Mouse (Mus musculus) cerebral cortex, adult 2 months (tissue): ENCODE measurements around the gene Fam69a.

ENCODE experiments used
- WGBS: fragments of 180-500 bp; shearing (Covaris S2); methylation state at CpG from one replicate; pipeline ENCODE4 v1.1.7; 2018; 5-methylcytosine and 5-hydroxymethylcytosine counted together

The Fam69a gene

DNA sequence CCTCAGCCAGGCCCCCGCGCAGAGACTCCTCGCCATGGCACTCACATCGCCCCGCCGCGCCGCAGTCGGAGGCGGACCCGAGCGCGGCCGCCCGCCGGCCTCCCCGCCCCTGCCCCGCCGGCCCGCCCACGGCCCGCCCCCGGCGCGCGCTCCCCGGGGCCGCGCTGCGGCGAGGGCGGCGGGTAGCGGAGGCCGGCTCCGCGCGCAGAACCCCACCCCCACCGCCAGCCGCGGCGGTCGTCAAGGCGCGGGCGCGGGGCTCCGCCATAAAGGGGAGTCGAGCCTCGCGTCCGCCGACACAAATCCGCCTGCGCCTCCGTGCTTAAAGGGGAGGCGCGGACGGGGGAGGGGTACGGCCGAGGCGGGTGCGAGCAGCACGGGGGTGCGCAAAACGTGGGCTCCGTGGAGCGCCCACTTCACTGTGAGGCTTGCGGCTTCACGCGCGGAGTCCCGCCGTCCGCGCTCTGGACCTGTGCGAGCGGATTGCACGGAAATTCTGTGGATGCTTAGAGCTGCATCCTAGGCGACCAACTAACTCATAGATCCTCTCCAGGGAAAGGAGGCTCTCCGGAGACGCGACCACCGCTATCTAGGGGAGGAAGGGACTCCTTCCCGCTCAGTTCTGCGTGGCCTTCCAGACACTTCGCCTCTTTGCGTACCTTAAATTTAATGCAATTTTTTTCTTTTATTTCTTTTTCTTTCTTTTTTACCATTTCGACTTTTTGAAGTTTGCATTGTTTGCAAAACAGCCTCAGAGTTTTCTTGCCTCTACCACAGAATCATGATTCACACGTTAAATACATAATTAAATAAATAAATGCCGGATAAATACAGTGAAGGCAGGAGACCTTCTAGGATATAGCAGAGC is at the start of gene Fam69a:
Gene Fam69a (minus strand): TSS at position 119 of the 868 bp plus-strand sequence.
- under 1% methylated on average over 91 of the region's 91 CpGs for WGBS

DNA sequence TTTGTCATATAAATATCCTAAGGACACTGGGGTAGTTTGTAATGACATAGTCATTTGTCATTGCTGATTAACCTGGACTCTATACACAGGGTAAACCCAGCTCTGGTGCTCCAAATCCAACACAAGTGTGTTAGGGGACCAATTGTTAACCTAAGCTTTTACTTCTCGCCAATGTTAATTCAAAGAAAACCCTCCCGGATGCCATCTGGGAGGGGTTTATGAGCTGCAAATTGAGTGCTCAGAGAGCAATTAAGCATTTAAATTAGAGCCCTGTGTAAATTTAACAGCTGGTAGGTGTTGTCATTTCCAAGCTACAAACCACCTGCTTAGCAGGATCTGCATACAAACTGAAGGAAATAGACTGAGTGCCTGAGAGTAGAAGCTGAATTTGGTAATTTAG is 48.6 kb upstream of the Fam69a start:
- 27% methylated on average over 2 of the region's 2 CpGs for WGBS

DNA sequence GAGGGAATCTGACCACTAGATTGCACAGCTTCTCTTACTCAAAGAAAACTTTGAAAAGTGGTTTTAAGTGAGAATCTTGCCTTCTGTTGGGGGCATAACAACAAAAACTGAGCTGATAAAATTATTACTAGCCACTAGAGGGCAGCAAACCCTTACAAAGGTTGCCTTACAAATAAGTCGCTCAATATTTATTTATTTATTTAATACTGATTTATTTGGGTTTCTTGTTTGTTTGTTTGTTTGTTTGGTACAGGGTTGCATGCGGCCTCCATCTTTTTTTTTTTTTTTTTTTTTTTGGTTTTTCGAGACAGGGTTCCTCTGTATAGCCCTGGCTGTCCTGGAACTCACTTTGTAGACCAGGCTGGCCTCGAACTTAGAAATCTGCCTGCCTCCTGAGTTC is 47.3 kb upstream of the Fam69a start:
- WGBS: 28% methylated on average over 4 of the region's 4 CpGs

DNA sequence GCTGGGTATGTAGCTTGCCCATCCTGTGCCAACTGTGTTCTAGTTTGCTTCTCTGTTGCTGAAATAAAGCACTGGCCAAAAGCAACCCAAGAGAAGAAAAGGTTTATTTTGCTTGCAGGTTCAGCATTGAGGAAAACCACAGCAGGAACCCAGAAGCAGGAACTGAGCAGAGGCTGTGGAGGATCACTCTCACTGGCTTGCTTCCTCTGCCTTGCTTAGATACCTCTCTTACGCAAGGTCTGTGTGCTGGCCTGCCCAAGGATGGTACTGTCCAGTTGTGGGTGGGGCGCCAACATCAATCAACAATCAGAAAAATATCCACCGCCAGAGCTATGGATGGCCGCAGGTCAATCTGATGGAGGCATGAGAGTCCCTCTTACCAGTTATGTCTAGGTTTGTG is 44.4 kb upstream of the Fam69a start:
- whole genome bisulfite sequencing: 92% methylated on average over 4 of the region's 4 CpGs

DNA sequence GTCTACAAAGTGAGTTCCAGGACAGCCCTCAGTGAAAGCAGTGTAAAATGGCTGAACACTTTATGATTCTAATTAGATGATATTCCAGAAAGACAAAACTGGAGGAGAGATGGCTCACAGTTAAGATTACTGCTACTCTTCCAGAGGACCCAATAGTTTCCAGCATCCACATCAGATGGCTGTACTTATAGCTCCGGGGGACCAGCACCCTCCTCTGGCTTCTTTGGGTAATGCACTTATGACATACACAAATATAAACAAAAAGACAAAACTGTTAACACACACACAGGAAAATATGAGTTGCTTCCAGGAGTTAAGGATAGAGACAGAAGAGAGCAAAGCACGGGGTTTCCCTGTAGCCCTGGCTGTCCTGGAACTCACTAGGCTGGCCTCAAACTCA is 43.1 kb upstream of the Fam69a start:
- 75% methylated on average over 2 of the region's 2 CpGs for WGBS

DNA sequence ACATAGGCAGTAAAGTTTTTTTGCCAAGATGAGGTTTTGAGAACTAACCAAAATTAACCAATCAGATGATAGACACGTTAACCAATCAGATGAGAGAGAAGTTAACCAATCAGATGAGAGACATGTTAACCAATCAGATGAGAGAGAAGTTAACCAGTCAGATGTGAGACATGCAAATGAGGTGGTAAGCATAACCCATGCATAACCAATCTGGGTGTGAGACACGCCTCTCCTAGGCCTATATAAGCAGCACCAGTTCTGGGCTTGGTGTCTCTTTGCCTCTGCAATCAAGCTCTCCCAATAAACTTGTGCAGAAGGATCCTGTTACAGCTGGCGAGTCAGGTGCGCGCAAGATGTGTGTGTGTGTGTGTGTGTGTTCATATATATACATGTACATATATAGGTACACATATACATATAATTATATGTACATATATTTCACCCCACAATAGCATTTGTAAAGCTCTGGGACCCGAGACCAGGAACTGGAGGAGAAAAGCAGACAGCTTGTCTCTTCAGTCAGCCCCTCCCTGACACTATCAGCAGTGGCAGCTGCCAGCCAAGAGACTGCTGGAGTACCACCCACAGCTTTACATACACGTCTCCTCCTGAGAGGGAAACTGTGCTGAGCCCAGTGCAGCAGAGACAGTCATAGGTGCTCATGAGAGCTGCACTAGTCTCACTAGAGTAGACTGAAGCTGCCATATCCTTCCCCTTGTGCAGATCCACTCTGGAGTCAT is 42.1 kb upstream of the Fam69a start:
- WGBS: 81% methylated on average over 7 of the region's 7 CpGs

DNA sequence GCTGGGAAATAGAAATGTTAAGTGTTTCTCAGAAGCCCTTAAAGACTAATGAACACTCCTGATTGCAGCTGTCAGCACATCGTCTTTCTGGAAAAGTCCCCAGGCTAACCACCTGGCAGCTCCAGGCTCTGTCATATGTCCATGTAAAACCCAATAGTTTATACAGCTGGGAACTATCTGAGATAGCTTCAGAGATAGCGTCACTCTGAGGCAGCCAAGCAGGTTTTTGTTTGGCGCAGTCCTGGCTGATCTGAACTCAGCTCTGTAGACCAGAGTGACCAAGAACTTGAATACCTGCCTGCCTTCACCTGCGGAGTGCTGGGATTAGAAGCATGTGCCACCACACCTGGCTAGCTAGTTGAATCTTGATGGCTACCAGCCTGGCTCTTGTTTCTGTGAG is 41.3 kb upstream of the Fam69a start:
- WGBS: 90% methylated on average over 4 of the region's 4 CpGs

DNA sequence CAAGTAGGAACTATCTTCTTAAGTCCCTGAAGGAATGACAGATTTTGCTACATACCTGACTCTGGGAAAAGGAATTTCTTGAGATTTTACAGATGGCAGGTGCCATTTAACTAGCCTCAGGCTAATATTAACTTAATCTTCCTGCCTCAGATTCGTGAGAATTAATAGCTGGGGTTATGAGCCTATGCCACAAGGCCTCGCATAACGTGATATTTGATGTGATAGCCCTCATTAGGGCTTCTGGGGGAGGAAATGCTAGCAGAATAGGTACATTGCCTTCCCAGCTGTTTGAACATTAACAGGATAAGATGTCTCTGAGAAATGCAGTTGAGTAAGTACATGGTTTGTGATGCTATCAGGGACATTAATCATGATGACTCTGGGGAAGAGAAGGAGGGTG is 34.5 kb upstream of the Fam69a start:
- WGBS: 82% methylated on average over 3 of the region's 3 CpGs

DNA sequence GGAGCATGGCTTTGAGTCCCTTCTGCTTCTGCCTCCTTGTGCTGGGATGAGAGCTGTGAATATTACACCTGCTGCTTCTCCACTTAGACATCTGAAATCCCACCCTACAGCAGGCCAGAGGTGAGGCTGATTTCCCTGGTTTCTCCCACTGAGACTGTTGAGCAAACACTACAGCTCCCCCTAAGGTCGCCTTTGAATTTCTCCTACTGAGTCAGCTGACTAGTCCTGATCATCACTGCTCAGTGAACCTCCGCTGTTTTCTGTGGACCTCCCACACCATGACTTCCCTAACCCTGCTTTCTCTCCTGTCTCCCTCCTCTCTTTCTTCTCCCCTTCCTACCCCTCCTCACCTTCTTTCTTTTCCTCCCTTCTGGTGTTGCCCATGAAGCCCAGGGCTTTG is 32.5 kb upstream of the Fam69a start:
- 39% methylated on average over 2 of the region's 2 CpGs for WGBS

DNA sequence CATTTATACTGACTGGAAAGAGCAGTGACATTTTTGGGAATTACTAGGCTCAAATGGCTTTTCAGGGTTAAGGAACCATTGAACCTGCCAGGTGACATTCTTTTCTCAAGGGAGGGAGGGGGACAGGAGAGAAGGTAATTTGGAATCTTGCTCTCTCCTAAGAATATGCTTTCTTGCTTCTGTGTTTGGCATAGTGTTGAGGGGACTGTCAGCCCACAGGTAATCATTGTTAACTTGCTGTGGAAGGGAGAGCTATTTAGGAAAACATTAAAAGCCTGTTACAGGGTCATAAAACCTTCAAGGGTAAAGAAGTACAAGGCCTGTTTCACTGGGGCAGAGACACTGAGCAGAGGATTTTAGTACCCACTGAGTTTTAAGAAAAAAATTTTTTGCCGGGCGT is 30.3 kb upstream of the Fam69a start:
- WGBS: 97% methylated on average over 2 of the region's 2 CpGs

DNA sequence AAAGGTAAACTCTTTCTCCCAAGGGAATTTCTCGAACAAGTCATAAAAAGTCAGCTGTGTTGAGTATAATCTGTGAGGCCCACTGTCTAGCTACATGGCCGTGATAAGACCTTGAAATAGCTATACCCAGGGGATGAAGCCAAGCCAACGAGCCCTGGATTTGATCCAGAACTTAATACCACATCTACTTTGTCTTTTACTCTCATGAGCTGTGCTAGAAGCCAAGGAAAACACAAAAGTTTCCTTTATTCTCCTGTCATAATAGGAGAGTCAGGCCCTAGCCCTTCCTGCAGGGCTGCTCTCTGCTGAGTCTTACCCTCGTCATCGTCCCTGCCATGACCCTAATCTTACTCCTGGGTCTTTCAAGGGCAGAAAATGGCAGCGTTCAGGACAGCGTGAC is 28.5 kb upstream of the Fam69a start:
- WGBS: 51% methylated on average over 7 of the region's 7 CpGs

DNA sequence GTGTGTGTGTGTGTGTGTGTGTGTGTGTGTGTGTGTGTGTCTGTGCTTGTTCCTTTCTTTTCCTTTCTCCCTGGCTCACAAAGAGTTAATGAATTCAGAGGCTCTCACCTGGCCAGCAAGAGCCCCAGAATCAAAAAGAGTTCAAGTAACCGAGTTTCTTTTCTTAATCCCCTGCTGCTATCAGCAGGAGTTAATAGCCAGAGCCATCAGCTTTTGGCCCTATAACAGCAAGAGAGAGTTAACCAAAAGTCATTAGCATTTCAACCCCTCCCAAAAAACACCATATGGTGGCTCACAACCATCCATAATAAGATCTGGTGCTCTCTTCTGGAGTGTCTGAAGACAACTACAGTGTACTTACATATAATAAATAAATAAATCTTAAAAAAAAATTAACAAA is 27.3 kb upstream of the Fam69a start:
- WGBS: 37% methylated on average over 1 of the region's 1 CpGs

DNA sequence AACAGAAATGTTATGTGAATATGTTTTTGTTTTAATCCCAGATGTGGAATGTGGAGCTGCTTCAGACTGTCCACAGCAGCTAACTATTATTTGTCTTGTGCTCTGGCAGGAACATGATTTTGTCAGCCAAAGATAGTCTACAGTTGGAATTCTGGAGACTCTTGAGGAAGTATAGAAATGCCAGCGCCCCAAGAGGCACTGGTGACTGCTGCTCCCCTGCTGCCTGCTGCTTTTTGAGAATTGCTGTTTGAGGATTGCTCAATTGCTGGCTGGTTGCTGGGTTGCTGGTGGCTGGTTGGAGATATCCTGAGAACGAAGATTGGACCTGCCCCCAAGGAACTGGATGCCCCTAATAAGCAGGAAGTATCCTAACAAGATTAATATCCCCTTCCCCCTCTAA is 22.8 kb upstream of the Fam69a start:
- WGBS: 36% methylated on average over 2 of the region's 2 CpGs

DNA sequence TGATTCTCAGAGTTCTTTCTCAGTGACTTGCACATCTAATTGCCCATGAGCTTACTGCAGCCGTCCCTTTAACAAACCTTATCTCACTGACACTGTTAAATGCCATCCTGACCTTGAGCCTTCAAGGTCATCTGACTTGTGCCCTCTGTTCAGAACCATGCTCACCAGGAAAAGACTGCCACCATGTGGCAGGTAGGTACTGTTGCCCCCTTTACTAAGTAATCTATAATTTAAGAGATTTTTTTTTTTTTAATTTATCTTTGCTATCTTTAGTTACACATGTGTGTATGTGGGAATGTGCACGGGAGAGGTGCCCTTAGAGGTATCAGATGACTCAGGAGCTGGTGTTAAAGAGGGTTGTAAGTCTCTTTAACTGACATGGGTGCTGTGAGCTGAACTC is 18.2 kb upstream of the Fam69a start:
- WGBS: 65% methylated on average over 2 of the region's 2 CpGs

DNA sequence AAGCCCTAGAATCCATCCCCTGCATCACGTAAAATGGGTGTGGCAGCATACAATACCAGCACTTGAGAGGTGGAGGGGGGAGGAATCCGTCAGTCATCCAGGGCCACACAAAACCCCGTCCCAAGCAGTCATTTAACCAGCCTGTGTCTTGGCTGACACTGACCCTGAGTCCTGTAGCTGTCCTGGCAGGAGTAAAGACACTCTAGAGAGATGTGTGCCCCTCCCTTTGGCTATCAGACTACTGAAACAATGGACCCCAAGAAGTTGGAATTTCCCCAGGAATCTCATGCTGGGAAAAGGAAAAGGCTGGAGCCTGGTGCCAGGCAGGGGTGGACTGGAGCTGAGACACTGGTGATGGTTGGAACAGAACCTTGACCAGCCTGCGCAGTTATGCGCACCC is 15.8 kb upstream of the Fam69a start:
- 70% methylated on average over 5 of the region's 5 CpGs for WGBS

DNA sequence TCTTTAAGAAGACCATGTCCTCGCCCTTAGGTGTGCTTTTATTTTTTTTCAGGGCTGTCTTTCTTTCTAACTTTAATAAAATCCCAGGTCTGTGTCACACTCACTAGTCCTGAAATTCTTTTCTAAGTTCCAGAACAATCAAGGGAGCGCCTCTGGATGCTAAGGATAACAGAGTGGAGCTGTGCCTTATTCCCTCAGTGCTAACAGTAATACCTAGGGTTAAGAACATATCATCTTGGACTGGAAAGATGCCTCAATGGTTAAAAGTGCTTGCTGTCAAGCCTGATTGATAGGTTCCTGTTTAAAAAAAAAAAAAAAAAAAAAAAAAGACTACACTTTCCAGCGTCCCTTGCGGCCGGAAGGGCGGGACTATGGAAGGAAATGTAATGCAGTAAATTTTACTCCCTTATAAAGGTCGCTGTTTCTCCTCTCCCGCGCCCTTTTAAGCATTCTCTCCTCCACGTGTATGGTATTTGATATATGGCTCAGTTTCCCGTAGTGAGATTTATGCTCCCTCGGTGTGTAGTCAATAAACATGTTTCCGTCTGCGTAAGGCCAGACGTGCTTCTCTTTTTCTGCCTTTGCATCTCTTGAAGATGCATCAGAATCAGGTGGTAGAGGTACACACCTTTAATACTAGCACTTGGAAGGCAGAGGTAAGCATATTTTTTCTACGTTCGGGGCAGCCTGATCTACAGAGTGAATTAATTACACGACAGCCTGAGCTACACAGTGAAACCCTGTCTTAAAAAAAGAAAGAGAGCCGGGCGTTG is 14.1 kb upstream of the Fam69a start:
- WGBS: 12% methylated on average over 20 of the region's 20 CpGs

DNA sequence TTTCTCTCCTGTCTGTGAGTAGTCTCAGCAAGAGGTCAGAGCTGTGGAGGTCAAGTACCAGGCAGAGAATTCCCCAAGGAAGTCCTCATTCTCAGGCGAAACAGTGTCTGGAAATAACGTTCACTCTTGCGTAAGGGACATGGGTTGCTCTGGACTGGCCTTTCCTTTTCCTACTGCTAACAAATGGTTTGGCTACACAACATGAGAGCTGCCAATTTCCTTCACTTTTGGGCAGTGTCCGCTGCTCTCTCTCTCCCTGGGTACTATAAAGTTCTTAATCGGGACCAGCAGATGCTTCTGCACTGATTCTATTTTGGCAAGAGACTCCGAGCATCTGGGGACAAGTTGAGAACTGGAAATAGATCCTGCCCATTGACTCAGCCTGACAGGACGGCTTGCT is 10.8 kb upstream of the Fam69a start:
- 34% methylated on average over 7 of the region's 7 CpGs for WGBS

DNA sequence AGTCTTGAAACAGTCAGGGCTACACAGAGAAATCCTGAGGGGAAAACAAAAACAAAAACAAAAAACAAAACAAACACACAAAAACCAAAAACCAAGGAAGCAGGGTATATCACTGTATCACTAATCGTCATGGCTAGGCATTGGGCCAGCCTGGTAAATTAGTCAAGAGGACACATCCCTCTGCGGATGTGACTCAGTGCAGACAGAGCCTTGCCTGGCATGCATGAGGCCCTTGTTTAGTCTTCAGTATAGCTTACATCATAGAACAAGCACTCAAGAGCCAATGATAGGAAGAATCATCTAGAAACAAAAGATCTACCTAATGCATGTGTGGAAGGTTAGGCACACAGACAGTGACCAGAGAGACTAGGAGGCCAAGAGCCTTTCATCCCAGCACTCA is 9.1 kb upstream of the Fam69a start:
- 74% methylated on average over 2 of the region's 2 CpGs for WGBS

DNA sequence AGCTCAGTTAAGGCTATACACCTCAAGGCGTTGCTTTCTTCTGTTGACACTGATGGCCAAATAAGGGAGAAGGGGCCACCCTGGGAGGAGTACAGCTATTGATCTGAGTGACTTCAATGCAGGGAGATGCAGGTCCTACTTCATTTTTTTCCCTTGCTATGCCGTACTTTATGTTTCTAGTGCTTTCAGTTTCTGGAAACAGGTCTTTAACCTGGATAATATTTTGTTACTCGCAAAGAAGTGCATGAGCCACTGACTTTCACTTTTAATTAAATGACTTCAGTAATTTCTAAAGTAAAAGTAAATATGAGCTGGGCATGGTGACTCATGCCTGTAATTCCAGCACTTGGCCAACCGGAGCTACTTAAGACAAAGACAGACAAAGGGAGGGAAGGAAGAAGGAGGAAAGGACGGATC is 958 bp upstream of the Fam69a start:
- WGBS: 16% methylated on average over 5 of the region's 5 CpGs

DNA sequence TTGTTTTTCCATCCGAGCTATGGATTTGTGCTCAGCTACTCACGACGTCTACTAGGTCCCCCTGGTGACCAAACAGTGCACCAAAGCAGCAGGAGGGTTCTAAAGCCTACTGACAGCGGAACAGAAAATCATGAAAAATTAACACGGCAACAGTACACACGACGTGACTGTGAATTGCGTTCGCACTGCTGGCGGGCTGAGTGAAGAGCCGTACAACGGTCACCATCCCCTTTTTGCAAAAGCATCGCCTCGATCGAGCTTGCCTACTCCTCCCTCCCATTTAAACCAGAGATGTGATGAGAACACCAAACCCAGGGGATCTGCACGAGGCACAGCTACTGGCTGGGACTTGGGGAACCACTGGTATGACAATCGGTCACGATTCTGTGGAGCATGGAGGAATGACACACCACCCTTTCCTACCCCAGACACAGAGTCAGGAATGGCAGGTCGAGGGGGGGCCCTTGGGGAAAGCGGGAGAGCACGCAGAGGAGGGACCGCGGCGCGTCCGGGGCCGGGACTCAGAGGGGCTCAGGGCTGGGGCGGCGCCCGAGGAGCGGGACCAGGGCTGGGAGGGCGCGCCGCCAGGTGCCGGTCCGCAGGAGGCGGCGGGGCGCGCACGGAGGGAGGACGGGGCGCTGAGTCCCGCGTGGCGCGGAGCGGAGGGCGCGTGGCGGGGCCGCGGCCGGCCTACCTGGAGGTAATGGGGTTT is 474 bp downstream of the Fam69a start:
- WGBS: under 1% methylated on average over 51 of the region's 54 CpGs

DNA sequence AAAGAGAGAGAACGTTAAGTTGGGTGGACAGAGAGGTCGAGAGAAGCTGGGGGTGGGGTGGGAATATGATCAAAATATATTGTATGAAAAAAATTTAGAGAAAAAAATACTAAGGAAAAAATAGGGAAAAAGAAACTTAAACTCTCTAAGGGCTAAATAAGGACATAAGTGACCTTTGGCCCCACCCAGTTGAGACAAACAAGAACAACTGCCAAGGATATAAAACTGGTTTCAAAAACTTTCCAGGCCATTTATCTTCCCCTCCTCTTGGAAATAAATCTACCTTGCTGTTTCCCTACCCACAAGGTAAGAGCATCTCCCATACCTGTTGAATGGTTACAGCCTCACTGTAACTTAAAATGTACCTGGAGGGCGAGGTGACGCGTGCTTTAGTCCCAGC is 2.9 kb downstream of the Fam69a start:
- WGBS: 92% methylated on average over 5 of the region's 5 CpGs

DNA sequence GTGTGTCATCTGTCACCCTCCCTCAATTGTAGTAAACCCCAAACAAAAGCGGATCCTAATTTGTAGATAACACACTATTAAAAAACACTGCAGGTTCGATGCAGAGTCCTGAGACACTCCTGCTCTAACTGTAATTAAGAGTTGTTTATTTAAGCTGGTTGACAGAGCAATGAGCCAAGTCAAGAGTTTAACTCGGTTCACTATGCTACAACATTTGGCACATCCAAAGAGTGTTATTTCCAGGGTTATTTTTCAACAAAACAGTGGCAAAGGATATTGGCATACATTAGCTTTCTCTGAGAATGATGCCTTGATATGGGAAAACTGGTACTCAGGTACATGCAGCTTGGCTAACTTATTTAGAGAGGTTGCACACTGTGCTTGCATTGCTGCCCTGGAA is 4.9 kb downstream of the Fam69a start:
- WGBS: 72% methylated on average over 3 of the region's 3 CpGs
